Mouse (Mus musculus) 3134 (cell line): ENCODE data around the gene 1700029P11Rik.
A peak's percentile ranks its signal among the peaks of the same experiment; 100 is the strongest.

ENCODE experiments used
- DNase-seq: peaks from one replicate; pipeline ENCODE4 v3.0.0-alpha.2; 2011; ENCODE audit warnings: low spot score; ENCODE audit not compliant: insufficient read length; ENCODE audit errors: extremely low read depth

Gene 1700029P11Rik

DNA sequence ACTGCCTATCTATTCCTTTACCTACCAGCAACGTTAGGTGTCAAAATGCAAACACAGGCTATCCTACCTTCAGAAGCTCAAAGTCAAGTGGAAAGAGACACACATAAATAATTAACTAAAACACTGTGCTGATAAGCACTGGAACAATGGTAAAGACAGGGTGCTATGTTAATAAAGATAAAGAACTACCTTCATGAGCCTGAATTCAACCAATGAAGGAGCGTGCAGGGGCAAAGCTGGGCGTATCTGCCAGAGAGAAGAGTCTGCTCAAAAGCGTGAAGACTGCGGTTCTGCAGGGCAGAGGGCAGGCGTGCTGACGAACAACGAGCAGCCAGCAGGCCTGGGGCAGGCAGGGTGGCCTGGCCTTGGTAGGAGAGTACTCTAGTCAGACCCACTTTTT is 23.9 kb downstream of the 1700029P11Rik start:
- DNase-seq = no peak

DNA sequence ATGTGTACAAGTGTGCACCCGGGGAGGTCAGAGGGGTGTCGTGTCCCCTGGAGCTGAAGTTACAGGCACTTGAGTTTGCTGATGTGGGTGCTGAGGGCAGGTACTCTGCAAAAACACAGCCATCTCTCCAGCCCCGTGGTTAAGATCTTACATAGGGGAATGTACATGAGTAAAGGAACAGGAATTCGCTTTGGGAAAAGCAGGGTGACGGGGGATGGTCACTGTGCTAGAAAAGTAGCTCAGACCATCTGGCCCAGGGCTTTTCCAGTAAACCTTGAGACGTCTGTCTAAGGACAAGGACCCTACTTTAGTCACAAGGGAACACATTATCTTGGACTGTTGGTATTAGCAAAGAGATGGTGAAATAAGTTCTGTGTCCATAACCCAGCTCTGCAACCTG is 31.6 kb downstream of the 1700029P11Rik start:
- DNase-seq = peak; percentile 73

DNA sequence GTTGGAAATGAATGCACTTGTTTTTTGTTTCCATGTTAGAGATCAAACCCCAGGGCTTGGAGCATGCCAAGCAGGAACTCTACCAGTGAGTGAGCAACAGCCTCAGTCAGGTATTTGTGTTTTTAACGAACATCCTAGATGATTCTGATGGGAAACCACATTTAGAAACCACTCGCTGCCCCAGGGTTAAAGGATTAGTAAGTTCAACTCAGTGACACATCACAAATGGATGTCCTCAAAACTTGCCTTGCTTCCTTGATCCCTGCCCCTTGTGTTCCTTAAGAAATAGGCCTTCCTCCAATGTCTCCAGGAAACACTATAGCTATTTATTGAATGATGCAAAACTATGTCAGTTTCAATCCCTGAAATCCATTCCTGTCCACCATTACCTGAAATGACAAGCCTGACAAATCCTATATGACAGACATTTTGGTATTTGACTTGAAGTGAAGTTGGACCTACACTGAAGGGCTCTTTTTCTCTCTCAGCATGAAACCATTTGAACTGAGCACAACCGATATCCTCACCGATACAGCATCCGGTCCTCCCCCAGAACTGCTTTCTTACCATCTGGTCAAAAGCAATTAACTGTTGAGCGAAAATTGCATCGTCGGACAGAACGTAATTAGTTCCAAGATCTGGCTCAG is 34.5 kb downstream of the 1700029P11Rik start:
- no peak for DNase-seq

DNA sequence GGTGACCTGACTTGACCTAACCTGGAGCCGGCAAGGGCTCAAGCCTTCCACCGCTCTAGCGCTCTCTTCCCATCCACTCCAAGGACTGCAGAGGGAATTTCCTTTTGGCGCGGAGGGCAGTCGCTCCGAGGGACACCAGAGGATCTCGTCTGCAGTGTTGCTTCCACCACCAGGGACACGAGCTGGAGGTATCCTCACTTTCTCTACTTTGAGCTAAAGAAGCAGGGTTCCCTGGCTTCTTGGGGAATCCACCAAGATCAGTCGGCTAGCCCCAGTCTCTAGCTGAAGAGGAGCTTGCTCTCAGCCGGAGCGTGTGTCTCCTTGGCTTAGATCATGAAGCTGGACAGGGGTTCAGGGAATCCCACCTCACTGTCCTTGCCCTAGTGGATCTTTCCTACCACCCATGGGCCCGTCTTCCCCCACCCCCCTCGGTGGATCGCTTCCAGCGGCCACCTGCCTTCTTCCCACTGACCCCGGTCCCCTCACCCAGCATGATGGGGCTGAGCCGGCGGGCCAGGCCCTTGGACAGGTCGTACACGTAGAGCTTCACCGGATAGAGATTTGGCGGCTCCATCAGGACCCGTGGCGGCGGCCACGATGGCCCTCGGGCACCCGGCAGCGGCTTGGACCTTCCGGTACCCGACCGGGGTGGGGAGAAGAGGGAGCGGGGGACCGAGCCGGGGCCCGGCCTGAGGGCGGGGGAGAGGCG is 35.2 kb downstream of the 1700029P11Rik start:
- DNase-seq = no peak

DNA sequence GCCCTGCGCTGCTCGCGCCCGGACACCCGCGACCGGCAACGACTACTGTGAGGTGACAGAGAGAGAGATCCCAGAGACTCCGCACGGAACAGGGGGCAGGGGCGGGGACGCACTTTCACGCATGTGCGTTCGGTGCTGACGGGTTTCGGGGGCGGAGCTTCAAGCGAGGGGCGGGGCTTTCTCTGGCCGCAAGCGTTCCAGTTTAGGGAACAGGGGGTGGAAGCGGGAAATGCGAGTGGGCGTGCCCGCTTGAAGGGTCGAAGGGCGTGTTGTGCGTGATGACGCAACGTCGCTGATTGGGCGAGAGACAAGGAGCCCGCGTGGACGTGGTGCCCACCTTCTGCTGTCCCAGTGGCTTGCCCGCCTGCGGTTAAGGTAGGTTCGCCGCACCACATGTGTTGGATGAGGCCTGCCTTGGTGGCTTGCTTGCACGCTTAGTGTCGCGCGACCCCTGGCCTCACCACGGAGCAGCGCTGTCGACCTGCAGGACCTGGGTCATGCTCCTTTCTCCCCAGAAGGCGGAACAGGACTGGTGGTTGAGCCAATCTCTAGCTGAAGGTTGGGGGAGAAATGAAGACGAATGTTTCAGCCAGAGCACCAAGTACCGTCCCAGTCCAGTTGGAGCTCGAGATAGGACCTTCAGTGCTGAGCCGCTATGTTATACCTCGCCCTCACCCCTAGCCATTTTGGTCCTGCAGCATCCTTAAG is 35.9 kb downstream of the 1700029P11Rik start:
- DNase-seq = peak; percentile 99

DNA sequence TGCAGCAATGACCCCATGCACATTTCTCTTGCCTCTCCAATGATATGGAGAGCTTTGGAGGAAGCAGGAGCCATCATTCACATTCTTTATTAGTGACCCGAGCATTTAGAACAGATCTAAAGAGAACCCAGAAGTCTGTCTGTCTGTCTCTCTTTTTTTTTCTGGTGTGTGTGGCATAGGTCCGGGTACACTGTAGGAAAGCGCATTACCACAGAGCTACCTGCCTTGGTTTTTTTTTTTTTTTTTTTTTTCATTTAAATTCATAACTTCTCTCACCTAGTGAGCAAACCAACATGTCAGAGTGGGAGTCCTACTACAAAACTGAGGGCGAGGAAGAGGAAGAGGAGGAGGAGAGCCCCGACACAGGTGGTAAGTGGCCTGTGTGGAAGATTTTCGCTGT is 36.5 kb downstream of the 1700029P11Rik start:
- DNase-seq = no peak

DNA sequence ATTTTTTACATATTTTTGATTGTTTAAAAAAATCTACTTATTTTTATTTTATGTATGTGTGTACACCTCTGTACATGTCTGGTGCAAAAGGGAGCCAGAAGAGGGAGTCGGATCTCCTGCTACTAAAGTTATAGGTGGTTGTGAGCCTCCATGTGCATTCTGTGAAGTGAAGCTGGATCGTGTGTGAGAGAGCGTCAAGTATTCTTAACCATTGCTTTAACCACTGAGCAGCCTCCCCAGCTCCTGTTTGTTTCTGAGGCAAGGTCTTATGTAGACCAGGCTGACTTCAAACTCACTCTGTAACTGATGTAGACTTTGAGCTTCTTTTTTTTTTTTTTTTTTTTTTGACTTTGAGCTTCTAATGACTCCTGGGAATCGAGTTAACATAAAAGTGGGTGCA is 37.1 kb downstream of the 1700029P11Rik start:
- DNase-seq = no peak

DNA sequence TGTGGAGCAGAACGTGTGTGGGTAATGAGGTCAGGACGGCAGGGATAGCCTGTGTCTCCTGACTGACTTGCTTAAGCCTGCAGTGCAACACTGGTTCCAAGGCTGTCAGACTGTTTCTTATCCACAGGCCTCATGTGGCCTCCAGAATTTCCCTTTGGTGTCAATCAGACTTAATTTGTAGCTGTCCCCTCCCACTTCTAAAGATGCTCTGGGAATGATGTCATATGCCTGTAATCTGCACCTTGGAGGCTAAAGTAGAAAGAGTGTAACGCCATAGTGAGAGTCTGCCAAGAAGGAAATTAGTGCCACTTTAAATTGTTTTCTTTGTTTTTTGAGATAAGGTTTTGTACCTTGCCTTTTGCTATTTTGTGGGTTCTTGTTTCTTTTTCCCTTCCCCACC is 38.9 kb downstream of the 1700029P11Rik start:
- no peak for DNase-seq

DNA sequence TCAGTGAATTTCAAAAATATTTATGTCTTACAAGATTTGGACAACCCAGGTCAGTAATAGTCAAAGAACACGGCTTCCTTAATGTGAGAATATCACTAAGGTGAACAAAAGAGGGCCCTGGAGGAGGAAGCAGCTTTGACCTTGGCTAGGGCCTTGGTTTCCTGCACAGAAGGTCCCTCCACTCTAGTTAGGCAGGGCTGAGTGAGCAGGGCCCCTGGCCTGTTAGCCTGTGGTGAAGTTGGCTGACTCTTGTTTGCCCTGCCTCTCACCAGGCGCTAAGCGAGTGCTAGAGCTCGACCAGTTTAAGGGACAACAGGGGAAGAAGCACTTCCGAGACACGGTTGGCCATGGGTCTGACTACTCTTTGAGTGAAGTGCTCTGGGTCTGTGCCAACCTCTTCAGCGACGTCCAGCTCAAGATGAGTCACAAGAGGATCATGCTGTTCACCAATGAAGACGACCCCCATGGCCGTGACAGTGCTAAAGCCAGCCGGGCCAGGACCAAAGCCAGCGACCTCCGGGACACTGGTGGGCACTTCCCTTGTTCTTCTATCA is 42.3 kb downstream of the 1700029P11Rik start:
- peak; percentile 57 for DNase-seq

DNA sequence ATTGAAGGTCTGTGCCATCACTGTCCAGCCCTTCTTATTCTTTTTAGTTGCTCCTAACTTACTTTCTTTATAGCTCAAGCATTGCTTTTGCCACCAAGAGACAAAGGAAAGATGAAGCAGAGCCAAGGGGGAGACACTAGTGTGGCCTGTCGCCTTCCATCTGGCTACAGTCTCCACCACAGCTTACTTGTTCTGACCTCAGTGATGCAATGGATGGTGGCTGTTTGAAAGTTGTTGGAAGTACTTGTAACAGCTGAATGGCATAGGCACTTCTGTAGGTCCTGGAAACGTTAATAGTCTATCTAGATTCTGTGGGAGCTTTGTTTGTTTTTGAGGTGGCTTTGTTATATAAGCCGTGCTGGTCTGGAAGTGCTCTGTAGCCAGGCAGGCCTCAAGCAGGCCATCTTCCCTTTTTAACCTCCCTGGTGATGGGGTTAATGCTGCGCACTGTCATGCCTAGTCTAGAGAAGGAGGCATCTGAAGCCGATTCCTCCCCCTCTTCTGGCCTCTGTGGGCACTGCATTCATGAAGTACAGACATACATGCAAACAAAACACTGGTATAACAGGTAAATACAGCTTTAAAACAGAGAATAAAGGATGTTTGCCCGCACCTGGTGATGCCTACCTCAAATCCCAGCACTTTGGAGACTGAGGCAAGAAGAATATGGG is 43.8 kb downstream of the 1700029P11Rik start:
- no peak for DNase-seq

DNA sequence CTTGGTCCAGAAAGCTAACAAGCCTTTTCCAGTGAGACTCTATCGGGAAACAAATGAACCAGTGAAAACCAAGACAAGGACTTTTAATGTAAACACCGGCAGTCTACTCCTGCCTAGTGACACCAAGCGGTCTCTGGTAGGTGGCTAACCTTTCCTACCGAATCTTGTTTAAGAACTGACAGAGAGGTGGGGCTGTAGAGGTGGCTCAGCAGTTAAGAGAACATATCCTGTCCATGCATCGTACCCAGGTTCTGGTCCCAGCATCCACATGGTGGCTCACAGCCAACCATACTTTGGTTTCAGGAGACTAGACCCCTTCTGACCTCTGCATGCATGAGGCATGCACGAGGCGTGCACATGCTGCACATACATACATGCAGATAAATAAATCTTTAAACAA is 46.9 kb downstream of the 1700029P11Rik start:
- DNase-seq = no peak

DNA sequence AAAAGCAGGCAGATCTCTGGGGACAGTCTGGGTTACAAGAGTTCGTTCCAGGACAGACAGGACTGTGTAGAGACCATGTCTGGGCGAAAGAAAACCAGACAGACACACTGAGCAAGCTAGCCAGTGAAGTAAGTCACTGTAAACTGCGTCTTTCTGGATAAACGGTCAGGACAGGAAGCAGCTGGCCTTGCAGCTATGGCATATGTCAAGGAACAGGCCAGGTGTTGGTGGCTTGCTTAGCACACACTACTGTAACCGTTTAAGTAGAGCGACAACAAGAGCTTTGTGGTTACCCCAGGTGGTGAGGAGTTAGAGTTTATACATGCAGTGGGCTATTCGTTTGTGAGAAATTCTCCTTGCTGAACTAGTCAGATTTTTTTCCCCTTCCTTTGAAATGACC is 47.4 kb downstream of the 1700029P11Rik start:
- DNase-seq = no peak
